Mouse (Mus musculus): ENCODE results near the gene Eif2ak3. TPM values are rescaled to one million over a fixed set of nuclear protein-coding genes. Genes with fewer than 3 reads are reported as not detected.
"Not testable (repeated sequence)": the region's sequence is repeated elsewhere in the genome, so short reads cannot be mapped to it uniquely, and the experiment has no call there.

The Eif2ak3 gene
- 10 to 100 TPM; 21.9 to 22.2 TPM for total RNA-seq (2021)
- long read RNA-seq, full-length matches to known transcripts: 18 of 22 reads
- long read RNA-seq, partial matches to known transcripts: 0 of 22 reads
- long read RNA-seq, other reads (novel, unspliced or antisense): 4 of 22 reads

- DNase-seq (ENCODE audit: low spot score in 2 of 2): peak; percentile 99 to 100
Observed at GRCm38 (mm10) chr6:70844002-70844804, at the start of gene Eif2ak3. Eif2ak3 (plus strand) TSS chr6:70844515.

- no peak for DNase-seq (ENCODE audit: low spot score in 2 of 2)
Observed at GRCm38 (mm10) chr6:70796940-70797339, 47.4 kb upstream of the Eif2ak3 start.

- peak in 1 of 2 experiments; percentile 67 for DNase-seq (ENCODE audit: low spot score in 2 of 2)
Observed at GRCm38 (mm10) chr6:70797581-70798251, 46.6 kb upstream of the Eif2ak3 start.

- peak in 1 of 2 experiments; percentile 65 for DNase-seq (ENCODE audit: low spot score in 2 of 2)
Observed at GRCm38 (mm10) chr6:70804632-70805031, 39.7 kb upstream of the Eif2ak3 start.

DNA sequence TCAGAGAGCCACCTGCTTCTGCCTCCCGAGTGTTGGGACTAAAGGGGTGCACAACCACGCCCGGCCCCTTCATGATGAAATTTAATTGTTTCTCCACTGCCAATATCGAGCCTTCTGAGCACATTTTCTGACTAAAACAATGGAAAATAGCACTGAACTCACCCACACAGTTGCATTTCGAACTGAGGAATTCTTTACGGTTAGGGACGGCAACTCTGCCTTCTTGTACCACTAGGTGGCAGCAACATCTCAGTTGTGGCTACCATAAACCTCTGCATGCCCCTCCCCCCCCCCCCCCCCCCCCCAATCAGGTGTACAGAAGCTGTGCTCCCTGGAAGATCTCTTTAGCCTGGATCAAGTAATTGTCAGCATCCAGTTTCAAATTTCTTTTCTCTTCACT lies 39.0 kb upstream of the Eif2ak3 start:
- DNase-seq (ENCODE audit: low spot score in 2 of 2): peak in 1 of 2 experiments; percentile 80

DNA sequence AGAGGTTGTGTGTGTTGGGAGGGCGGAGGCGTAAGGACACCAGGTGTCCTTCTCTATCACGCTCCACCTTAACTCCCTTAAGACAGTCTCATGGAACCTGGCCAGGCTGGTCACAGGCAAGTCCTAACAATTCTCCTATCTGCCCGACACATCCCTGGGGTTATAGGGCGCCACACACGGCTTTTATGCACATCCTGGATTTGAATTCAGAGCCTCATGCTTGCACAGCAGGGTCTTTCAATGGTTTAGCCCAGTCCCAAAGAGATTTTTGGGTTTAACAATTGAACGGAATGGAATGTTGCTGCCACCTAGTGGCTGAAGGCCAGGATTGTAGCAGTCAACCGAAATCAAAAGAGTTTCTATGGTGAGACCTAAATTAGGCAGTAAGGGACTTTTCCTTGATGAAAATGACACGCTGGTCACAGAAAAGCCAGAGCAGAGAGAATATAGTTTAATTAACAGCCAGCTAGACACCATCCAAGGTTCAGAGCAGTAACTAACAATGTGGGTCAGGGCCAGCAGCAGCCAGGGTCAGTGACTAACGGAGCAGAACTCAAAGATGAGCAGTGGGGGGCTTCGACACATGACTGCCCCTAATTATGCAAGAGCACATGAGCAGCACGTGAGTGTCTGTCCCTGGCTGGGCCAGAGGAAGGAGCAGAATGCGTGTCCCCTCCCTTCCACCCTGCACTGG lies 38.3 kb upstream of the Eif2ak3 start:
- peak; percentile 55 to 78 for DNase-seq (ENCODE audit: low spot score in 2 of 2)

- DNase-seq (ENCODE audit: low spot score in 2 of 2): no peak
Observed at GRCm38 (mm10) chr6:70806514-70806912, 37.8 kb upstream of the Eif2ak3 start.

DNA sequence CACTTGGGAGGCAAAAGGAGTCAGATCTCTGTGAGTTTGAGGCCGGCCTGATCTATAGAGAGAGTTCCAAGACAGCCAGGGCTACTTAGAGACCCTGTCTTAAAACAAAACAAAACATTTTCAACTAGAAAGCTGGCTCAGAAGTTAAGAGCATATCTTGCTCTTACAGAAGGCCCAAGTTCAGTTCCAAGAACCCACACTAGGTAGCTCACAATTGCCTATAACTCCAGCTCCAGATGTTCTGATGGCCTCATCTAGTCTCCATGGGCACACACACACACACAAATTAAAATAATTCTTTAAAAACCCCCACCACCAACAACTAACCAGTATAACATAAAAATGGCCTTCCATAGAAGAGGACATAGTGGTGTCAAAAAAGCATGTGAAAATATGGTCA lies 33.8 kb upstream of the Eif2ak3 start:
- DNase-seq (ENCODE audit: low spot score in 2 of 2): no peak

DNA sequence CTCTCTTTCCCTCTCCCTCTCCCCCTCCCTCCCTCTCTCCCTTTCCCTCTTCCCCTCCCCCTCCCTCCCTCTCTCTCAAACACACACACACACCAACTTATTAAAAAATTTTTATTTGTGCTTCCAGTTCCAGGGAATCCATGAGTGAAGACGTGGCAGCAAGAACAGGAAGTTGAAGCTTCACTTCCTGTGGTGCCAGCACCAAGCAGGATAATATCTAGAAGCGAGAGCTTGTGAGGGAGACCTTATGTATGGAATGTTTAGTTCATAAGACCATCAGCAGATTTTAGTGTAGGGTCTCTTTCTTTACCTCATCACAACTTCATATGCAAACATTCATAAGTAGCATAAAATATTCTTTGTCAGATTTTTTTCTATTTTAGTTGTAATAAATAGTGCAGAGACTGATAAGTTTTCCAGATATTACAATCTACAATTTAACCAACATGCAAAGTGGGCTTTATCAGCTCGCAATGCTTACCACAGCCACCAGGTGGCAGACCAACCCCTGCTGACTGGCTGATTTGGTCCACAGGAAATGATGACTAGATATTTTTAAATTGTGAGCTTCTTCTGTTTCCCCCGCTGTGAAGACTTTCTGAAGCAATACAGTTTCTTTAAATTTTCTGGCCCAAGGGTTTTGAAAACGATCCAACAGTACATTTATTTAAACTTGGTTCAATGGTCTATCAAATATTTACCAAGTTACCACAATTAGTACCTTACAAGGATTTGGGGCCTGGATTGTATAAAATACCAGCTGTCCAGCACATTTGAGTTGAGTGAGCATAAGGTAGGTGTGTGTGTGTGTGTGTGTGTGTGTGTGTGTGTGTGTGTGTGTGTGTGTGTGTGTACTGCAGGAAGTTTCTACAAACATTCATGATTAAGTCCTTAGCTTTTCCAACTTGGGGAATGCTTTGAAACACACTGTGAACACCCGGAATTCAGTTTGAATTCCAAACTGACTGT lies 32.5 kb upstream of the Eif2ak3 start:
- peak; percentile 71 to 91 for DNase-seq (ENCODE audit: low spot score in 2 of 2)

GRCm38 (mm10) chr6:70812526-70812895 lies 31.8 kb upstream of the Eif2ak3 start:
- no peak for DNase-seq (ENCODE audit: low spot score in 2 of 2)

DNA sequence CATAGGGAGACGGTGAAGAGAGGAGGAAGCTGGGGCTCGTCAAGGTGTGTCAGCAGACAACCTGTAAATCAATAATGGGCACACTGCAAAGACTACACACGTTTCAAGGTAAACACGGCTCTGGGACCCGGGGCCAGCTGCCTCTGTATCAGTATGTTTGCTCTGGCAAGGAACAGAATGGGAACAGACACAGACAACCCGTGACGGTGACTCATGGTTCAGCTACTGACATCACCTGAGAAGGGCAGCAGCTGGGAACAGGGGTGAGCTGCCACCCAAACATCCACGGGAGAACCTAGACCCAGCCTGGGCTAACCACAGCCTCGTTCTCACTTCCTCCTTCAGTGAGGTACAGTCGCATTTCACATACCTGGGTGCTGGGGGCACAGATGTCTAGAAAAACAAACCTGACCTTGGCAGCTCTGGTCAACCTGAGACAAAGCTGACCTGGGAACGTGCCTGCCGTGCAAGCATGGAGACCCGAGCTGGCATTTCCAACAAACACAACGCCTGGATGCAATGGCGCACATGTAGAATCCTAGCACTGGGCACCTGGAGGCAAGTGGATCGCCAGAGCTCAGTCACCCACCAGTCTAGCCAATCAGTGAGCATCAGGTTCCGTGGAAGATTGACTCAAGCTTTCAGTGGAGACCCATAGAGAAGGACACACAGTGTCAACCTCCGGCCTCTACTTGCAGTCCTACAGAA lies 30.2 kb upstream of the Eif2ak3 start:
- no peak for DNase-seq (ENCODE audit: low spot score in 2 of 2)

- no peak for DNase-seq (ENCODE audit: low spot score in 2 of 2)
Observed at GRCm38 (mm10) chr6:70814629-70814950, 29.7 kb upstream of the Eif2ak3 start.

GRCm38 (mm10) chr6:70815471-70815870 lies 28.8 kb upstream of the Eif2ak3 start:
- no peak for DNase-seq (ENCODE audit: low spot score in 2 of 2)

DNA sequence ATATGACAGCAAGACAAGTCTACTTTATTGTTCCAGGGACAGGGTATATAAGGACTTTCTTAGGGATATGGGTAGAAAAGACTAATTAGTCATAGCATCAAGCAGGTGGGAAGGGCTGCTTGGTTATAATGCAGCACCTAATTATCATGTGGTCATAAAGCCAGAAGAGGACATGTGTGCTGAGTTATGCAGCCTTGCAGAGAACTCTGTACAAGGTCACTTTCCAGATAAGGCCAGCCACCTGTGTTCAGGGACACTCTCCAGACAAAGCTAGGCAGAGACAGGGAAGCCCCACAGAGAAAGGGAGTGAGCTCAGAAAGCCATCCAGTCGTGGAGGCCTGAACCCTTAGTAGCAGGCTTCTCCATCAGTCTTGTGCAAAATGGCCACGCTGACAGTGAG lies 22.7 kb upstream of the Eif2ak3 start:
- DNase-seq (ENCODE audit: low spot score in 2 of 2): no peak

- DNase-seq (ENCODE audit: low spot score in 2 of 2): no peak
Observed at GRCm38 (mm10) chr6:70822386-70822910, 21.9 kb upstream of the Eif2ak3 start.

- not testable (repeated sequence) for DNase-seq (ENCODE audit: low spot score in 2 of 2)
Observed at GRCm38 (mm10) chr6:70823277-70823676, 21.0 kb upstream of the Eif2ak3 start.

- peak; percentile 64 to 85 for DNase-seq (ENCODE audit: low spot score in 2 of 2)
Observed at GRCm38 (mm10) chr6:70824085-70824986, 20.0 kb upstream of the Eif2ak3 start.

GRCm38 (mm10) chr6:70824987-70825337 lies 19.4 kb upstream of the Eif2ak3 start:
- no peak for DNase-seq (ENCODE audit: low spot score in 2 of 2)

- no peak for DNase-seq (ENCODE audit: low spot score in 2 of 2)
Observed at GRCm38 (mm10) chr6:70829451-70829850, 14.9 kb upstream of the Eif2ak3 start.

All from layer of hippocampus, adult 18-20 months (tissue).